Mouse (Mus musculus) CH12.LX (cell line): ENCODE data around the gene Smarca4. TPM values are rescaled to one million over a fixed set of nuclear protein-coding genes. Genes with fewer than 3 reads are reported as not detected.

Experiments used
- DNase-seq: peaks from one replicate; pipeline ENCODE4 v3.0.0-alpha.2; 2013; ENCODE audit errors: extremely low read depth
- H3K27ac ChIP-seq: 2 replicates; pipeline ENCODE4 v1.5.1; 2012; ENCODE audit warnings: low read depth, mild to moderate bottlenecking, control low read depth, moderate library complexity; ENCODE audit not compliant: insufficient read depth
- H3K27me3 ChIP-seq: replicated peaks from 2 replicates; pipeline ENCODE3; 2012; ENCODE audit warnings: inconsistent platforms
- H3K36me3 ChIP-seq, 2 experiments: replicated peaks in 1 of 2; 2 replicates each; pipeline versions ENCODE3 to v1.6.1; 2012; ENCODE audit warnings: inconsistent platforms in 1 of 2, low read length in 1 of 2, mild to moderate bottlenecking in 1 of 2, mixed read lengths in 1 of 2, moderate library complexity in 1 of 2; ENCODE audit not compliant: control insufficient read depth in 1 of 2, insufficient read depth in 1 of 2
- H3K4me1 ChIP-seq, 2 experiments: 2 replicates each; pipeline ENCODE4 v1.6.1; 2012; ENCODE audit warnings: inconsistent platforms in 1 of 2, moderate library complexity in 1 of 2; ENCODE audit not compliant: insufficient read depth in 2 of 2, control insufficient read depth in 1 of 2
- H3K4me2 ChIP-seq: 2 replicates; pipeline ENCODE4 v1.6.1; 2012; ENCODE audit warnings: low read depth, mild to moderate bottlenecking, control low read depth; ENCODE audit not compliant: poor library complexity, insufficient read depth, severe bottlenecking
- H3K4me3 ChIP-seq, 3 experiments: fragments of 150-350 bp in 1 of 3; sonication (generic) in 1 of 3; replicated peaks in 1 of 3; 2 replicates each; pipeline versions ENCODE3 to v1.5.1; 2011 to 2012; ENCODE audit warnings: low read depth in 2 of 3, low read length in 2 of 3, mild to moderate bottlenecking in 2 of 3, moderate library complexity in 2 of 3, control low read depth in 1 of 3, improper control_type of control experiment in 1 of 3, inconsistent platforms in 1 of 3, mixed read lengths in 1 of 3; ENCODE audit not compliant: poor library complexity in 1 of 3
- H3K79me2 ChIP-seq: replicated peaks from 2 replicates; pipeline ENCODE4 v1.6.1; 2012; ENCODE audit warnings: mild to moderate bottlenecking, moderate library complexity; ENCODE audit not compliant: control insufficient read depth, poor library complexity, insufficient read depth, severe bottlenecking; ENCODE audit errors: extremely low read depth
- H3K9ac ChIP-seq: 2 replicates; pipeline ENCODE4 v1.6.1; 2012; ENCODE audit warnings: low read depth, mild to moderate bottlenecking, control low read depth, moderate library complexity; ENCODE audit not compliant: insufficient read depth
- H3K9me3 ChIP-seq: replicated peaks from 2 replicates; pipeline ENCODE3; 2012; ENCODE audit warnings: low read length, inconsistent platforms, mixed read lengths
- HCFC1 ChIP-seq: IDR thresholded peaks from 2 replicates; pipeline ENCODE4 v1.6.1; 2012; ENCODE audit warnings: low read depth, mild to moderate bottlenecking, inconsistent platforms, low read length, improper control_type of control experiment
- JUN ChIP-seq: IDR thresholded peaks from 2 replicates; pipeline ENCODE4 v1.6.1; 2011; ENCODE audit warnings: low read depth, mild to moderate bottlenecking, low read length, improper control_type of control experiment, moderate library complexity; ENCODE audit not compliant: insufficient read depth
- MAFK ChIP-seq: IDR thresholded peaks from 2 replicates; pipeline ENCODE4 v1.6.1; 2011; ENCODE audit warnings: low read length, improper control_type of control experiment; ENCODE audit not compliant: insufficient replicate concordance
- MEF2A ChIP-seq: IDR thresholded peaks from 2 replicates; pipeline ENCODE4 v1.6.1; 2014; ENCODE audit warnings: low read depth, mild to moderate bottlenecking, inconsistent platforms, low read length, improper control_type of control experiment, borderline replicate concordance
- MYC ChIP-seq: IDR thresholded peaks from 2 replicates; pipeline ENCODE4 v1.6.1; 2011; ENCODE audit warnings: low read depth, mild to moderate bottlenecking, improper control_type of control experiment, low read length
- NRF1 ChIP-seq: IDR thresholded peaks from 2 replicates; pipeline ENCODE4 v1.6.1; 2014; ENCODE audit warnings: low read depth, mild to moderate bottlenecking, inconsistent platforms, low read length, improper control_type of control experiment, moderate library complexity
- PAX5 ChIP-seq: IDR thresholded peaks from 2 replicates; pipeline ENCODE4 v1.6.1; 2012; ENCODE audit warnings: low read length, inconsistent platforms, mixed read lengths
- SIN3A ChIP-seq: IDR thresholded peaks from 2 replicates; pipeline ENCODE4 v1.6.1; 2012; ENCODE audit warnings: low read length, improper control_type of control experiment, inconsistent platforms
- TBP ChIP-seq: conservative IDR thresholded peaks from 2 replicates; pipeline ENCODE4 v1.6.1; 2011; ENCODE audit warnings: low read depth, low read length, improper control_type of control experiment
- UBTF ChIP-seq: IDR thresholded peaks from 2 replicates; pipeline ENCODE4 v1.6.1; 2012; ENCODE audit warnings: low read depth, mild to moderate bottlenecking, inconsistent platforms, low read length, improper control_type of control experiment, moderate library complexity
- USF1 ChIP-seq: IDR thresholded peaks from 2 replicates; pipeline ENCODE4 v1.6.1; 2014; ENCODE audit warnings: low read depth, mild to moderate bottlenecking, inconsistent platforms, low read length, improper control_type of control experiment
- USF2 ChIP-seq: conservative IDR thresholded peaks from 2 replicates; pipeline ENCODE4 v1.6.1; 2011; ENCODE audit warnings: low read depth, low read length, improper control_type of control experiment
- dilution Hi-C: fragments of 300-500 bp; cut with MboI; formaldehyde crosslinking; loops from 2 replicates; pipeline ENCODE4 v1.14.3; 2020; ENCODE audit warnings: low sequenced_read_pairs; ENCODE audit not compliant: extremely low pct_unique_long_range_greater_than_20kb, extremely low pct_ligation_motif_present
- in situ Hi-C: fragments of 300-500 bp; cut with MboI; formaldehyde crosslinking; loops from 3 replicates; pipeline ENCODE4 v1.14.3; 2019; ENCODE audit warnings: low sequenced_read_pairs, low pct_ligation_motif_present, low pct_unique_long_range_greater_than_20kb, mixed read lengths
- polyA plus RNA-seq: library from polyadenylated mRNA; unstranded; fragments of >175 nt; gene quantifications from 2 replicates; pipeline ENCODE4 v1.2.1, GENCODE M21; 2012; ENCODE audit warnings: low read depth; ENCODE audit not compliant: insufficient read length
- total RNA-seq, 2 experiments: library from RNA; depleted of rRNA; stranded (reverse); fragments of 300-350 nt in 1 of 2; fragments of >200 nt in 1 of 2; gene quantifications; 2 replicates each; pipeline ENCODE4 v1.2.3; 2012 to 2014

The Smarca4 gene
- total and polyA plus RNA-seq, 3 experiments, result 33.8 to 86.2 (median 74.3) TPM

- Histone ChIP-seq H3K4me3 (no peak overlapping the region), H3K27me3 (no peaks in the 10 kb centered on the region), H3K4me2 (no peak overlapping the region), H3K36me3 (peaks cover 24 to 68% of the 10 kb centered on the region in 2 experiments), H3K4me1 (peaks cover 13 to 45% of the 10 kb centered on the region in 2 experiments), H3K79me2 (peaks cover 4% of the 10 kb centered on the region), H3K27ac (no peak overlapping the region), H3K9ac (no peak overlapping the region), H3K9me3 (no peaks in the 10 kb centered on the region)
- in situ Hi-C loops (no loop called here), dilution Hi-C loops (no loop called here)
- DNase-seq, result no peak
- TF ChIP-seq PAX5, result no peak
- TF ChIP-seq NRF1, result no peak
- TF ChIP-seq USF2, result no peak
Observed at GRCm38 (mm10) chr9:21567051-21567450, 48.9 kb upstream of the Smarca4 start.

- Histone ChIP-seq H3K79me2 (peaks cover 4% of the 10 kb centered on the region), H3K27me3 (no peaks in the 10 kb centered on the region), H3K9me3 (no peaks in the 10 kb centered on the region), H3K4me3 (no peak overlapping the region), H3K36me3 (peaks cover 30 to 73% of the 10 kb centered on the region in 2 experiments), H3K4me1 (peaks cover 13 to 45% of the 10 kb centered on the region in 2 experiments)
- dilution Hi-C loops, result no loop called here
- DNase-seq, result no peak
- TF ChIP-seq HCFC1 (no peak), JUN (no peak), UBTF (no peak), MAFK (no peak), SIN3A (no peak)
- TF ChIP-seq, all 38 proteins: peak for 0
- H3K4me2 ChIP-seq, result no peak overlapping the region
- H3K9ac ChIP-seq, result no peak overlapping the region
- in situ Hi-C loops, result no loop called here
- H3K27ac ChIP-seq, result no peak overlapping the region
Observed at GRCm38 (mm10) chr9:21568657-21569255, 47.2 kb upstream of the Smarca4 start.

GRCm38 (mm10) chr9:21574012-21574801 is 41.8 kb upstream of the Smarca4 start:
- DNase-seq, result no peak
- H3K27ac ChIP-seq, result no peak overlapping the region
- TF ChIP-seq MYC (no peak), USF2 (no peak), USF1 (no peak), MEF2A (no peak), TBP (no peak)
- dilution Hi-C loops, result no loop called here
- no peak overlapping the region for H3K4me2 ChIP-seq
- peaks cover 65 to 92% of the 10 kb centered on the region in 2 experiments for H3K36me3 ChIP-seq
- no peaks in the 10 kb centered on the region for H3K79me2 ChIP-seq
- no peak overlapping the region for H3K9ac ChIP-seq
- in situ Hi-C loops, result no loop called here
- H3K4me1 ChIP-seq, result no peaks in the 10 kb centered on the region
- no peaks in the 10 kb centered on the region for H3K27me3 ChIP-seq
- H3K4me3 ChIP-seq, result no peak overlapping the region
- no peaks in the 10 kb centered on the region for H3K9me3 ChIP-seq
